10 mouse cellular contexts compared by ENCODE assay signal in genomic region chr3:121650052-121650671, GRCm38 (mm10). TPM values are rescaled to one million over a fixed set of nuclear protein-coding genes. Genes with fewer than 3 reads are reported as not detected.
DNase-seq lines count a peak whose midpoint lies in the region; ATAC-seq lines count a peak whose summit lies in the region.
"Had no signal": no experiment of that assay in that cellular context is flagged by ENCODE, and none has a peak within 500 bp of the region (broad histone marks: within the 10 kb centered on the region; RNA-seq: fewer than 3 reads in every experiment).

No protein-coding gene starts in this region.

- 0 out of 2 replicates have a peak, but pooled peaks have one; percentile 12 for ATAC-seq in forebrain, embryonic 11.5 days (replicated peaks; ENCODE audit: low FRiP score)
- ATAC-seq in forebrain, embryonic 14.5 days, result no peak
- ATAC-seq in frontal cortex, adult (ENCODE audit: low TSS enrichment), result no peak
- no peak for ATAC-seq in erythroblast, adult 5-6 weeks (replicated peaks; ENCODE audit: low FRiP score, poor library complexity, severe bottlenecking)

- no peaks in the 10 kb centered on the region for H3K9me3 ChIP-seq in forebrain, embryonic 11.5 days (ENCODE audit: control insufficient read depth, low read length)
- H3K9me3 ChIP-seq in forebrain, embryonic 14.5 days (replicated peaks; ENCODE audit: control insufficient read depth, low read length), result no peaks in the 10 kb centered on the region
- H3K9me3 ChIP-seq: neural tube, embryonic 13.5 days had no signal

- no peak overlapping the region for H3K4me2 ChIP-seq in forebrain, embryonic 11.5 days (ENCODE audit: low read depth, low read length, severe bottlenecking)
- no peak overlapping the region for H3K4me2 ChIP-seq in forebrain, embryonic 14.5 days (ENCODE audit: low read length)
- H3K4me2 ChIP-seq: neural tube, embryonic 13.5 days had no signal

- no peaks in the 10 kb centered on the region for H3K36me3 ChIP-seq in forebrain, embryonic 11.5 days (ENCODE audit: control insufficient read depth, insufficient read depth, low read length)
- H3K36me3 ChIP-seq in forebrain, embryonic 14.5 days (ENCODE audit: control insufficient read depth, insufficient read depth, low read length), result no peaks in the 10 kb centered on the region
- H3K36me3 ChIP-seq: neural tube, embryonic 13.5 days had no signal

- DNase-seq in forebrain, embryonic 11.5 days (ENCODE audit: low spot score), result no peak
- DNase-seq in forebrain, embryonic 14.5 days (ENCODE audit: low spot score), result no peak
- peak; percentile 68 for DNase-seq in R1 (ENCODE audit: low read depth, low spot score)
- DNase-seq in heart, postnatal 25 days (ENCODE audit: low spot score), result peak; percentile 21
- peak; percentile 36 for DNase-seq in lung, postnatal 14 days
- DNase-seq in left cerebral cortex, postnatal 10 days (ENCODE audit: extremely low spot score in 1 of 2, low spot score in 2 of 2), result no peak

- no peak overlapping the region for H3K27ac ChIP-seq in forebrain, embryonic 11.5 days (ENCODE audit: low read depth, low read length)
- no peak overlapping the region for H3K27ac ChIP-seq in forebrain, embryonic 14.5 days (ENCODE audit: low read depth, low read length)
- H3K27ac ChIP-seq: neural tube, embryonic 13.5 days had no signal

- no peak overlapping the region for H3K9ac ChIP-seq in forebrain, embryonic 11.5 days (ENCODE audit: low read length)
- H3K9ac ChIP-seq in forebrain, embryonic 14.5 days (ENCODE audit: low read length), result no peak overlapping the region
- H3K9ac ChIP-seq: neural tube, embryonic 13.5 days had no signal

- intact Hi-C loops in heart, postnatal 25 days (cut with DNase I), result no loop called here
- intact Hi-C loops in left cerebral cortex, postnatal 10 days (cut with DNase I), result no loop called here

- H3K27me3 ChIP-seq in forebrain, embryonic 11.5 days (ENCODE audit: control insufficient read depth, insufficient read depth, low read length), result no peaks in the 10 kb centered on the region
- no peaks in the 10 kb centered on the region for H3K27me3 ChIP-seq in forebrain, embryonic 14.5 days (replicated peaks; ENCODE audit: control insufficient read depth, insufficient read depth, low read length)
- H3K27me3 ChIP-seq: neural tube, embryonic 13.5 days had no signal

- no peaks in the 10 kb centered on the region for H3K4me1 ChIP-seq in forebrain, embryonic 11.5 days (replicated peaks; ENCODE audit: control insufficient read depth, insufficient read depth, low read length)
- no peaks in the 10 kb centered on the region for H3K4me1 ChIP-seq in forebrain, embryonic 14.5 days (ENCODE audit: control insufficient read depth, insufficient read depth, low read length)

- 78% methylated on average over 10 of the region's 10 CpGs for WGBS in forebrain, embryonic 11.5 days
- WGBS in forebrain, embryonic 14.5 days, result 83% methylated on average over 10 of the region's 10 CpGs

- H3K4me3 ChIP-seq in forebrain, embryonic 11.5 days (ENCODE audit: low read depth, low read length), result no peak overlapping the region
- no peak overlapping the region for H3K4me3 ChIP-seq in forebrain, embryonic 14.5 days (ENCODE audit: low read depth, low read length)
- H3K4me3 ChIP-seq: neural tube, embryonic 13.5 days had no signal

RNA-seq across cellular contexts. Expression of gene 4930432M17Rik, which starts 20.4 kb away (rescaled TPM):
- not detected in 2 replicates for polyA plus RNA-seq in forebrain, embryonic 11.5 days (2014; fragmentation: Nextera tagmentation; extraction: Ambion mirVana)
- polyA plus RNA-seq in forebrain, embryonic 14.5 days (2014; fragmentation: Nextera tagmentation; extraction: Ambion mirVana), result not detected in 2 replicates
- not detected for total RNA-seq in heart, postnatal 25 days (2021)
- total RNA-seq in erythroblast, adult 5-6 weeks (2015; ENCODE audit: low replicate concordance), result not detected in 2 replicates
- total RNA-seq in erythroblast, adult 5-6 weeks (2017; ENCODE audit: low replicate concordance), result not detected in 2 replicates
- not detected for total RNA-seq in left cerebral cortex, postnatal 10 days (2021)
- polyA plus RNA-seq: cortical plate, adult 2 months; neural tube, embryonic 13.5 days had no signal

Comparison
In these comparisons a context has a peak if more than half of its experiments do, and no peak if none do; other contexts are left out.
1. DNase-seq: peak in R1 (single experiment), heart, postnatal 25 days (single experiment) and lung, postnatal 14 days (single experiment); none in forebrain, embryonic 11.5 days (single experiment), forebrain, embryonic 14.5 days (single experiment) and left cerebral cortex, postnatal 10 days (0 of 2).